ENCODE assay signal across 8 mouse cellular contexts in genomic region chr5:114772456-114773203, GRCm38 (mm10). TPM values are rescaled to one million over a fixed set of nuclear protein-coding genes. Genes with fewer than 3 reads are reported as not detected.
DNase-seq lines count a peak whose midpoint lies in the region; ATAC-seq and TF ChIP-seq lines count a peak whose summit lies in the region.

No protein-coding gene starts in this region.

- H3K4me1 ChIP-seq in cerebellum, adult 2 months (ENCODE audit: control insufficient read depth, insufficient read depth, low read length) = peaks cover 10% of the 10 kb centered on the region
- peaks cover 20% of the 10 kb centered on the region; the same call in 1 of the 2 replicates for H3K4me1 ChIP-seq in intestine, embryonic 14.5 days (replicated peaks; ENCODE audit: control insufficient read depth, insufficient read depth, low read length)
- peaks cover 35% of the 10 kb centered on the region for H3K4me1 ChIP-seq in liver, postnatal 0 days (ENCODE audit: insufficient read depth)
- peaks cover 52% of the 10 kb centered on the region for H3K4me1 ChIP-seq in neural tube, embryonic 15.5 days

- no peak for TF ChIP-seq EP300 in liver, postnatal 0 days (IDR thresholded peaks at IDR 0.05; ENCODE audit: low read depth)

- H3K4me2 ChIP-seq in intestine, embryonic 14.5 days (ENCODE audit: low read length) = peak overlapping the region; percentile 87
- peak overlapping the region; percentile 92 for H3K4me2 ChIP-seq in liver, postnatal 0 days (ENCODE audit: low read depth, low read length)
- H3K4me2 ChIP-seq in neural tube, embryonic 15.5 days = peak overlapping the region; percentile 88

- under 1% methylated on average over 48 of the region's 57 CpGs for WGBS in cerebellum, adult 2 months
- 1% methylated on average over 49 of the region's 57 CpGs for WGBS in intestine, embryonic 14.5 days
- 5% methylated on average over 23 of the region's 57 CpGs for WGBS in liver, postnatal 0 days (ENCODE audit: insufficient replicate concordance)
- WGBS in neural tube, embryonic 15.5 days = 1% methylated on average over 44 of the region's 57 CpGs

- no peak for DNase-seq in layer of hippocampus, adult 2 months (ENCODE audit: low spot score in 2 of 2)
- DNase-seq in layer of hippocampus, adult 11-12 months (ENCODE audit: low spot score) = no peak
- peak; percentile 62 to 69 for DNase-seq in cerebellum, adult 2 months
- peak; percentile 28 to 34 for DNase-seq in gastrocnemius, adult 8-10 months (ENCODE audit: low spot score in 2 of 2)
- peak; percentile 74 for DNase-seq in intestine, embryonic 14.5 days (ENCODE audit: low spot score)
- DNase-seq in liver, postnatal 0 days = peak; percentile 81
- peak; percentile 53 for DNase-seq in urinary bladder, postnatal 25 days (ENCODE audit: low spot score)

- peak overlapping the region; percentile 95 for H3K4me3 ChIP-seq in layer of hippocampus, adult 2 months
- peak overlapping the region; percentile 97 for H3K4me3 ChIP-seq in cerebellum, adult 2 months (replicated peaks; ENCODE audit: insufficient read depth, low read depth, low read length)
- peak overlapping the region; percentile 67 for H3K4me3 ChIP-seq in intestine, embryonic 14.5 days (ENCODE audit: low read depth, low read length)
- H3K4me3 ChIP-seq in liver, postnatal 0 days (ENCODE audit: low read depth, low read length) = peak overlapping the region; percentile 96
- peak overlapping the region; percentile 99 for H3K4me3 ChIP-seq in neural tube, embryonic 15.5 days (replicated peaks)

- peak overlapping the region; percentile 100 for H3K27ac ChIP-seq in layer of hippocampus, adult 2 months
- peak overlapping the region; percentile 67 for H3K27ac ChIP-seq in cerebellum, adult 2 months (ENCODE audit: insufficient read depth, low read length)
- H3K27ac ChIP-seq in intestine, embryonic 14.5 days (ENCODE audit: low read depth) = peak overlapping the region; percentile 49
- peak overlapping the region; percentile 96 for H3K27ac ChIP-seq in liver, postnatal 0 days (ENCODE audit: low read depth)
- peak overlapping the region; percentile 99 for H3K27ac ChIP-seq in neural tube, embryonic 15.5 days (replicated peaks)

- peak; percentile 67 for ATAC-seq in intestine, embryonic 14.5 days (replicated peaks; ENCODE audit: low FRiP score, low TSS enrichment, low read depth)
- peak; percentile 50 for ATAC-seq in liver, postnatal 0 days
- ATAC-seq in neural tube, embryonic 15.5 days (ENCODE audit: low FRiP score) = peak; percentile 51

- TF ChIP-seq POLR2A in cerebellum, adult 2 months (IDR thresholded peaks at IDR 0.05; ENCODE audit: borderline replicate concordance, insufficient read depth, low read length) = no peak

- no peak for TF ChIP-seq CTCF in layer of hippocampus, adult 2 months (conservative IDR thresholded peaks at IDR 0.05)
- TF ChIP-seq CTCF in cerebellum, adult 2 months (IDR thresholded peaks at IDR 0.05; ENCODE audit: borderline replicate concordance, insufficient read depth, low read depth, low read length) = no peak
- TF ChIP-seq CTCF in liver, postnatal 0 days (IDR thresholded peaks at IDR 0.05; ENCODE audit: low read depth) = no peak

- H3K9ac ChIP-seq in intestine, embryonic 14.5 days (ENCODE audit: low read length) = peak overlapping the region; percentile 88
- peak overlapping the region; percentile 97 for H3K9ac ChIP-seq in liver, postnatal 0 days (replicated peaks)
- peak overlapping the region; percentile 100 for H3K9ac ChIP-seq in neural tube, embryonic 15.5 days (replicated peaks)

- H3K9me3 ChIP-seq in intestine, embryonic 14.5 days (ENCODE audit: control insufficient read depth, low read length) = no peaks in the 10 kb centered on the region
- H3K9me3 ChIP-seq in liver, postnatal 0 days (ENCODE audit: low read length) = no peaks in the 10 kb centered on the region
- no peaks in the 10 kb centered on the region for H3K9me3 ChIP-seq in neural tube, embryonic 15.5 days (replicated peaks)

- H3K36me3 ChIP-seq in intestine, embryonic 14.5 days (ENCODE audit: control insufficient read depth, insufficient read depth, low read length) = no peaks in the 10 kb centered on the region
- H3K36me3 ChIP-seq in liver, postnatal 0 days (replicated peaks; ENCODE audit: insufficient read depth, low read length) = no peaks in the 10 kb centered on the region; the same call in 1 of the 2 replicates
- no peaks in the 10 kb centered on the region for H3K36me3 ChIP-seq in neural tube, embryonic 15.5 days

- H3K27me3 ChIP-seq in cerebellum, adult 2 months (ENCODE audit: control insufficient read depth, insufficient read depth, low read length) = no peaks in the 10 kb centered on the region
- H3K27me3 ChIP-seq in intestine, embryonic 14.5 days (replicated peaks; ENCODE audit: control insufficient read depth, insufficient read depth, low read length) = no peaks in the 10 kb centered on the region
- H3K27me3 ChIP-seq in liver, postnatal 0 days (ENCODE audit: insufficient read depth, low read length) = no peaks in the 10 kb centered on the region
- no peaks in the 10 kb centered on the region for H3K27me3 ChIP-seq in neural tube, embryonic 15.5 days (replicated peaks)

RNA-seq across cellular contexts. Expression of gene Ankrd13a, which starts 1.8 kb away (rescaled TPM):
- total RNA-seq in layer of hippocampus, adult 2 months (2021) = 10 to 100 TPM; 39.6 to 48.8 TPM
- polyA plus RNA-seq in cerebellum, adult 2 months (2012; rRNA removed) = 61.6 and 62.1 TPM in 2 replicates
- total RNA-seq in gastrocnemius, adult 8-10 months (2022) = 10 to 100 TPM; 12.8 to 15.7 (median 14.4) TPM
- polyA plus RNA-seq in intestine, embryonic 14.5 days (2014; fragmentation: Nextera tagmentation; extraction: Ambion mirVana) = 50.1 and 65.4 TPM in 2 replicates
- polyA plus RNA-seq in liver, postnatal 0 days (2015; fragmentation: Nextera tagmentation; extraction: Ambion mirVana) = 26.7 TPM in 2 replicates
- 30.3 and 41.1 TPM in 2 replicates for polyA plus RNA-seq in neural tube, embryonic 15.5 days (2015; fragmentation: Nextera tagmentation; extraction: Ambion mirVana)

RNA-seq across cellular contexts. Expression of gene Git2, which starts 2.7 kb away (rescaled TPM):
- total RNA-seq in layer of hippocampus, adult 2 months (2021) = 10 to 100 TPM; 45.7 to 47.5 TPM
- polyA plus RNA-seq in cerebellum, adult 2 months (2012; rRNA removed) = 96.5 and 107 TPM in 2 replicates
- 10 to 100 TPM; 12.7 to 19.4 (median 16.6) TPM for total RNA-seq in gastrocnemius, adult 8-10 months (2022)
- 35.6 and 37.2 TPM in 2 replicates for polyA plus RNA-seq in intestine, embryonic 14.5 days (2014; fragmentation: Nextera tagmentation; extraction: Ambion mirVana)
- 10.5 and 11.1 TPM in 2 replicates for polyA plus RNA-seq in liver, postnatal 0 days (2015; fragmentation: Nextera tagmentation; extraction: Ambion mirVana)
- 47.7 and 53.4 TPM in 2 replicates for polyA plus RNA-seq in neural tube, embryonic 15.5 days (2015; fragmentation: Nextera tagmentation; extraction: Ambion mirVana)

RNA-seq across cellular contexts. Expression of gene 1500011B03Rik, which starts 50.6 kb away (rescaled TPM):
- total RNA-seq in layer of hippocampus, adult 2 months (2021) = 100 to 1,000 TPM; 136 to 154 TPM
- 227 and 230 TPM in 2 replicates for polyA plus RNA-seq in cerebellum, adult 2 months (2012; rRNA removed)
- total RNA-seq in gastrocnemius, adult 8-10 months (2022) = 1 to 10 TPM; 2.1 to 6.2 (median 3.1) TPM
- 94.3 and 103 TPM in 2 replicates for polyA plus RNA-seq in intestine, embryonic 14.5 days (2014; fragmentation: Nextera tagmentation; extraction: Ambion mirVana)
- 31.2 and 32.5 TPM in 2 replicates for polyA plus RNA-seq in liver, postnatal 0 days (2015; fragmentation: Nextera tagmentation; extraction: Ambion mirVana)
- polyA plus RNA-seq in neural tube, embryonic 15.5 days (2015; fragmentation: Nextera tagmentation; extraction: Ambion mirVana) = 254 and 302 TPM in 2 replicates

Comparison
In these comparisons a context has a peak if more than half of its experiments do, and no peak if none do; other contexts are left out.
1. DNase-seq: peak in cerebellum, adult 2 months (2 of 2), gastrocnemius, adult 8-10 months (2 of 2), intestine, embryonic 14.5 days (single experiment), liver, postnatal 0 days (single experiment) and urinary bladder, postnatal 25 days (single experiment); none in layer of hippocampus, adult 2 months (0 of 2) and layer of hippocampus, adult 11-12 months (single experiment).
2. H3K27ac ChIP-seq: peak in every context shown above with its lines; median percentile 100 in layer of hippocampus, adult 2 months; 99 in neural tube, embryonic 15.5 days; 96 in liver, postnatal 0 days; 67 in cerebellum, adult 2 months; 49 in intestine, embryonic 14.5 days.
3. Peak in every context shown above with its lines, with median percentiles within 50 percentile points of each other: H3K4me3 ChIP-seq, ATAC-seq, H3K4me2 ChIP-seq and H3K9ac ChIP-seq.